Mouse (Mus musculus) gastrocnemius, postnatal 10 days (tissue): ENCODE data around the gene Gm20388. TPM values are rescaled to one million over a fixed set of nuclear protein-coding genes. Genes with fewer than 3 reads are reported as not detected.

Source experiments
- DNase-seq: peaks from one replicate; pipeline ENCODE4 v3.0.0; 2021; ENCODE audit warnings: mixed read lengths
- total RNA-seq, 2 experiments: library from RNA; stranded (reverse); gene quantifications; 2 replicates each; pipeline ENCODE4 v1.2.3; 2021

The Gm20388 gene
- total RNA-seq, 2 experiments from 2014 or later: 2.9 to 6.0 TPM

- DNase-seq: no peak
Measured at GRCm38 (mm10) chr8:120045471-120045870, 134.8 kb downstream of the Gm20388 start.

GRCm38 (mm10) chr8:120046258-120047020 is 135.8 kb downstream of the Gm20388 start:
- peak; percentile 85 for DNase-seq

DNA sequence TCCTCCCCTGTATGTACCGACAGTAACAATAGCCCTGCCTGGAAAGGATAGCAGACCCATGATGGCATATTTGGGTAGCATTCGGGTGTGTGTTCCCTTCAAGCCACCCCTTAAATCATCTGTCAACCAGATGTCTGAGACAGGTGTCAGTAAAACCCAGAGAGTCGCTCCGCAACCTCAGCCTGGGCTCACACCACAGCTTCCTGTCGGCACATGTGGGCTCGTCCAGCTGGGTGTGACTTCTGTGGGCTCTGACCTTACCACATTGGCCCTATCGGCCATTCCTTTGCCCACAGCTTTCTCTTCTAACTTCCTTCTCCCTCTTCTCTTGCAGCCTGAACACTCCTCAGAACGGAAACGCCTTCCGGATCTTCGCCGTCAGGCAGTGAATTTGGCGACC is 139.3 kb downstream of the Gm20388 start:
- DNase-seq: no peak

DNA sequence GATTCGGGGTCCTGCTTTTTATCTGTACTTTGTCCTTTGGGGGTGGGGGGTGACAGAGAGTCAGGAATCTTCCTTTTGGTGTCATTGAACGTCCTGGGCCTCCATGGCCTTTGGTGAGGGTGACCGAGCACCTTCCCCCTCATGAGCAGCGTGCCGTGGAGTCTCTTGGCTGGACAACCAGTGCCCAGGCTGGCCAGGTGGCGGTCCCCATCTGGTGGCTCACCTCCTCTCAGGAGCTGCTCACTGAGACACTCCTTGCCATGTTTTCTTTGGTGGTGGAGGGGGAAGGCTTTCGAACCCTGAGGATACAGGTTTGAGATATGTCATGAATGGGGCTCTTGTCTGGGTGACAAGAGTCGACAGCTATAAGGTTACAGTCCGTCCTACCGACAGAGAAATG is 139.7 kb downstream of the Gm20388 start:
- DNase-seq: no peak

DNA sequence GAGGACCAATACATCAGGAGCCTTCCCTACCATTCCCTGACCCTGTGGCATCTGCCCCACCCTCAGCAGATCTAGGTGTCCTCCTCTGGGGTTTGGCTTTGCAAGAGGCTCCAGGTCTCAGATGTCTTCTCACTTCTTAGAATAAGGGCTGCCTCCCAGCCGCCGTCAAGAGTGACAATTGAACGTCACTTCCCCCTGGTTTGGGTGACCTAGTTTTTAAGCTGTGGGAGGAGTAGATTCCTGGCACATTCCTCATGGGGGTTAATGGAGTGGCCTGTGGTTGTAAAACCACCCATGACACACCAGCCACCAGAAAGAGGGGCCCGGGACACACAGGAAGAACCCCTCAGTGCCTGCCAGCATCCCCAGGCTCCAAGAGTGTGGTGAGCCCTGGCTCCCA is 140.4 kb downstream of the Gm20388 start:
- DNase-seq: no peak

DNA sequence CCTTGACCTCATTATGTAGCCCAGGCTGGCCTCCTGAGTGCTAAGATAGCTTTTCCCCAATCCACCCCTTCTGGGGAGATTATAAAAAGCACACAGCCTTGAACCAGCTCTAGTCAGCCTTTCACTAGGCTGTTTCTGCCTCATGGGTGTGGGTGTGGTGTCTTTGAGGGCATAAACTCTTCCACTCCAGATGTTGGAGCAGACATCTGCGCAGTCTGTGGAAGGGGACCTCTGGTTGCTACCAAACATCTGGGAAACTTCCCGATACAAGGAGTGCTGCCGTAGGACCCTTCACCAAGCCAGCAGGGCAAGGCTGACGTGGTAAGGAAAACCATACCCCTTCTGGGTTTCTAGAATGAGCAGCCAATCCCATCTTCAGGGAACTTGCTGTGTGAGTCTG is 141.3 kb downstream of the Gm20388 start:
- no peak for DNase-seq

- no peak for DNase-seq
Measured at GRCm38 (mm10) chr8:120052318-120052717, 141.7 kb downstream of the Gm20388 start.

DNA sequence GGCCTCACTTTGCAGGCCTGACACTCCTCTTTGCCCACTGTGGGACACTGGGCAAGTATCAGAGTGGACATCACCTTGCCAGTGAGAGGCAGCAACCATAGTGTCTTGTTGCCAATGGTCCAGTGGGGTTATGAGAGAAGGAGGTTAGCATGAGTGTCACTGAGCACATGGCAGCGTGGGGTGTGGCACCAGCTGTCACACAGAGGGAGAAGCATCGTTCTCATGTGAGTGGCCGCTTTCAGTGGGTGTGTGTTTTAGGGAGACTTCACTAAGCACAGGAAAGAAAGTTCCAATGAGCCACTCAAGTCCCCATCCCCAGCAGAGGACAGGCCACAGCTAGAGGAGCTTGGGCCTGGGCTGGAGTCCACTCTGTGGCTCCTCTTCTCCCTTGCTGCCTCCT is 144.2 kb downstream of the Gm20388 start:
- DNase-seq: no peak

DNA sequence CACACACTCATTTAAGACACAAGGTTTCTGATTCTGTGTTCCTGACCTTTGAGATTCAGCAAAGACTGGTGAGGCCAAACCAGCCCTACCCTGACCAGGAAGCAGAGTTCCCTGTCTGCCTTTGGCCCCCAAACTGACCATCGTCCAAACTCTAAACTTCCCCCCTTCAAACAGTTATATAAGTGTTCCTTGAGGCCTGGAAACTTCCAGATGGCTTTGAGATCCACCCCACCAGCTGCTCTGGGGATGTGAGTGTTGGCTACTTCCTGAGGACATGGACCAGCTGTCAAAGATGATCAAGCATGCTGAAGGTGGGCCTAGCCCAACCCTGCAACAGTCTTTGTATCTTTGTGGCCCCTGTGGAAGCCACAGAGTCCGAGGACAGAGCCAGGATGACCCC is 146.4 kb downstream of the Gm20388 start:
- DNase-seq: no peak

GRCm38 (mm10) chr8:120062742-120063141 is 152.1 kb downstream of the Gm20388 start:
- DNase-seq: peak; percentile 60

DNA sequence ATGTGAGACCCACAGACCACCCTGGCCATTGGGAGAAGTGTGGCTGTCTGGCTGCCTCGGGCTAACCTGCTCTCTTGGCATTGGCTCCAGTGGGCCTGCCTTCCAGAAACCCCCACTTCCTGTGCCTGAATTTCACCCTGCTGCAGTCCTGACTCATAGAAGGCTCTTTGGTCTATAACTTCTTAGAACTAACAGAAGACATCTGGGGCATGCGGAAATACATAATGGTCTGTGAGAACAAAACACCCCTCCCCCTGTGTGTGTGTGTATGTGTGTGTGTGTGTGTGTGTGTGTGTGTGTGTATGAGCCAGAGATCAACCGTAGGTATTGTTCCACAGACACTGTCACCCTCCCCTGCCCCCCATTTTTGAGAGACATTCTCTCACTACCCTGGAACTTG is 152.7 kb downstream of the Gm20388 start:
- DNase-seq: no peak

DNA sequence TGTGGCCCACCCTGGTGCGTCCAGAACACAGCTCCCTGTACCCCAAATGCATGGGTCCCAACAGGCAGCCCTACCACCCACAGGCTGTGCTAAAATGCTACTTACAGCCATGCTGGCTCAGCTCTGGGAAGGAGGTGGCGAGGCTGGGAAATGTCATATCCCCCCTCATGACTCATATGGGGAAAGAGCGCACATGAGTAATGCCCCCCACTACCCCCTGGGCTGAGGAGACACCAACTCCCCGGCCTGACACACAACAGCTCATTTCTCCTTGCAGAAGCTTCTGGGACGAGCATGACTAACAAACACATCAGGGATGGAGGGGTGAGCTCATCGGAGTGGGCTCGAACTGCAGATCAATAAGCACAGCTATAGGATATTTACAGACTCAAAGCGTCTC is 155.0 kb downstream of the Gm20388 start:
- DNase-seq: no peak

- no peak for DNase-seq
Measured at GRCm38 (mm10) chr8:120066226-120066625, 155.6 kb downstream of the Gm20388 start.

- peak; percentile 73 for DNase-seq
Measured at GRCm38 (mm10) chr8:120067936-120068668, 157.5 kb downstream of the Gm20388 start.

DNA sequence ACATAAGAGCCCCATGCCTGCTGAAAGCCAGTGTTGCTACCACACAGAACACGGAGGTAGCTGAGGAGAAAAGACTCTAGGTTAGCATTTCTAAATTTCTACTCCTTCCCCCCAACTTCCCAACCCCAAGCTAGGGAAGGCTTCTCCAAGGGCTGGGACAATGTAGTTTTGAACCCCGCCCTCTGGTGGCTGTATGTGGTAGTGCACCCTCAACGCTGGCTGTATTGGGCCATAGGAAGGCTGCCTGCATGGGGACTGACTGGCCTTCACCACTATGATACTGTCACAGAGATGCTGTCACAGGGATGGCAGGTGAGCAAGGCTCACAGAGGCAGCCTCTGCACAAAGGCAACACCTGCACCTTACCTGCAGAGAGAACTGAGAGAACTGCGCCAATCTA is 161.0 kb downstream of the Gm20388 start:
- DNase-seq: peak; percentile 88

GRCm38 (mm10) chr8:120072259-120072658 is 161.6 kb downstream of the Gm20388 start:
- DNase-seq: no peak

DNA sequence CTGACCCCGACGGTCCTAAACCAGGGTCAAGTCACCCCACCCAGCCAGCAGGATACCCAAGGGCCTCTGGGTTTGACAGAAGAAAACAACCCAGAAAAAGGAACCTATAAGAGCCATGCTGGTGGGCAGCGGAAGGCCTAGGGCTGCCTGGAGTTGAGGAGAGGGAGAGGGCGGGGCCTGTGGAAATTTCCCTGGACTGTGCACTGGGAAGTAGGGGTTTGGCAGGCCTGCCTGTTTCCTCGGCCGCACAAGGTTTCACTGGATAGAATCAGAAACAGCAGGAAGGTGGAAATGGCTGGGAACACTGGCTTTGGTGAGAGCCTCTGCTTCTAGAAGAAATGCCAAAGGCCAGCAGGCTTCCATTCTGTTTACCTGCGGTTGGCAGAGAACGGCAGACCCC is 162.2 kb downstream of the Gm20388 start:
- peak; percentile 45 for DNase-seq

- DNase-seq: no peak
Measured at GRCm38 (mm10) chr8:120074516-120074915, 163.9 kb downstream of the Gm20388 start.

DNA sequence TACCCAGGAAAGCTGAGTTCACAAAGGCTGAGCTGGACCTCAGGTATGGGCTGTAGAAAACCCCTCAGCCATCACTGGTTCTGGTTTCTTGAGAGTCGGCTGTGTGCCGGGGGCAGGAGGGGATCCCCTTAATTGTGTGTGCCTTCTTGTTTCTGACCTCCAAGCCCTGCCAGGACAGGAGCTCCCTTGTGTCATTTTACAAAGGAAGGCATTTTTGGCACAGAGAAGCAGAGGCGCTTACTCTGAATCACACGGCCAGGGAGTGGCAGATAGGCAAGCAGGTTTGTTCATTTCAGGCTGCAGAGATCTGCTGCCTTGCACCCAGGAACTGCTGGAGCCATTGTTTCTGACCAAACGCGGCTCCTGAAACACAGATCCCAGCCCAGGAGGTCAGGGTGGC is 164.7 kb downstream of the Gm20388 start:
- no peak for DNase-seq

- peak; percentile 91 for DNase-seq
Measured at GRCm38 (mm10) chr8:120078080-120078479, 167.4 kb downstream of the Gm20388 start.

DNA sequence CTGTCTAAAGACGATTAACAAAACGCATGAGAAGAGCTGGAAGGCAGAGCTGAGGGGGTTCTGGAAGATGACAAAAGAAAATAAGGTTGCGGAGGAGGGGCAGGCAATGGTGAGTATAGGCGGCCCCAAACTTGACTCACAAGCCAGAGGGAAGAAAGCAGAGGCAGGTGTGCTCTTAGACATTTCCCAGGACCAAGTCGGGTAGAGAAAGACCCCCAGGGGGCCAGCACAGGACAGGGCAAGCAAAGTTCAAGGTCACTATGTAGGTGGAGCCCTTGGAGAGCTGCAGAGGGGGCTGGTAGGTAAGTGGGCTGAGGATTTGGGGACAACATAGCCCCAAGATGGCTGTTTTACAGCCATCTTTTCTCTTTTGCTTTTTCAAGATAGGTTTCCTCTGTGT is 168.7 kb downstream of the Gm20388 start:
- DNase-seq: no peak

- no peak for DNase-seq
Measured at GRCm38 (mm10) chr8:120083261-120083660, 172.6 kb downstream of the Gm20388 start.

GRCm38 (mm10) chr8:120084783-120085182 is 174.1 kb downstream of the Gm20388 start:
- no peak for DNase-seq

GRCm38 (mm10) chr8:120089511-120089910 is 178.9 kb downstream of the Gm20388 start:
- no peak for DNase-seq
